8 mouse cellular contexts compared by ENCODE assay signal in genomic region chr6:59483587-59483986, GRCm38 (mm10). TPM values are rescaled to one million over a fixed set of nuclear protein-coding genes. Genes with fewer than 3 reads are reported as not detected.
DNase-seq lines count a peak whose midpoint lies in the region; TF ChIP-seq lines count a peak whose summit lies in the region.

No protein-coding gene starts in this region.

- no peaks in the 10 kb centered on the region for H3K4me1 ChIP-seq in cortical plate, adult 2 months (ENCODE audit: control insufficient read depth, insufficient read depth, low read length)

- no peak overlapping the region for H3K4me3 ChIP-seq in cortical plate, adult 2 months (ENCODE audit: insufficient read depth, low read length)

- TF ChIP-seq CTCF in cortical plate, adult 2 months (IDR thresholded peaks at IDR 0.05; ENCODE audit: extremely low read depth, insufficient read depth, low read length), result peak; percentile 56; the same call in 1 of the 2 replicates

- no peak overlapping the region for H3K27ac ChIP-seq in cortical plate, adult 2 months (ENCODE audit: insufficient read depth, low read length)

- H3K36me3 ChIP-seq in splenic B cell, adult 2 months (ENCODE audit: control insufficient read depth, insufficient read depth, low read length, poor library complexity, severe bottlenecking), result no peaks in the 10 kb centered on the region

- DNase-seq in gastrocnemius, adult 18-20 months (ENCODE audit: low spot score), result peak; percentile 35
- no peak for DNase-seq in gastrocnemius, adult 8-10 months (ENCODE audit: low spot score in 2 of 2)
- peak; percentile 49 for DNase-seq in T-cell, adult 2 months (ENCODE audit: low spot score)
- DNase-seq in heart, postnatal 14 days, result peak; percentile 27 to 55
- DNase-seq in kidney, postnatal 36 days, result peak; percentile 30 to 71
- DNase-seq in lung, postnatal 10 days, result peak; percentile 48
- peak; percentile 24 for DNase-seq in splenic B cell, adult 2 months (ENCODE audit: low read depth, low spot score)

- no peaks in the 10 kb centered on the region for H3K27me3 ChIP-seq in splenic B cell, adult 2 months (ENCODE audit: control insufficient read depth, insufficient read depth, low read length, poor library complexity, severe bottlenecking)

- TF ChIP-seq POLR2A in cortical plate, adult 2 months (IDR thresholded peaks at IDR 0.05; ENCODE audit: extremely low read depth, insufficient read depth, low read length), result no peak

- intact Hi-C loops in heart, postnatal 14 days (cut with DNase I), result no loop called here

RNA-seq across cellular contexts. Expression of gene Gprin3, which starts 57.5 kb away (rescaled TPM):
- under 1 TPM; 0.07 to 0.21 TPM for total RNA-seq in gastrocnemius, adult 18-20 months (2021)
- total RNA-seq in gastrocnemius, adult 8-10 months (2022), result under 1 TPM; 0.10 to 0.38 (median 0.25) TPM
- polyA plus RNA-seq in cortical plate, adult 2 months (2012; rRNA removed), result 1.5 and 2.7 TPM in 2 replicates
- under 1 TPM; 0.46 to 0.57 TPM for total RNA-seq in heart, postnatal 14 days (2021)

Comparison
In these comparisons a context has a peak if more than half of its experiments do, and no peak if none do; other contexts are left out.
1. DNase-seq: peak in gastrocnemius, adult 18-20 months (single experiment), T-cell, adult 2 months (single experiment), heart, postnatal 14 days (2 of 2), kidney, postnatal 36 days (2 of 2), lung, postnatal 10 days (single experiment) and splenic B cell, adult 2 months (single experiment); none in gastrocnemius, adult 8-10 months (0 of 2).